Mouse (Mus musculus): Measurements from ENCODE around the gene Mark3.

DNA sequence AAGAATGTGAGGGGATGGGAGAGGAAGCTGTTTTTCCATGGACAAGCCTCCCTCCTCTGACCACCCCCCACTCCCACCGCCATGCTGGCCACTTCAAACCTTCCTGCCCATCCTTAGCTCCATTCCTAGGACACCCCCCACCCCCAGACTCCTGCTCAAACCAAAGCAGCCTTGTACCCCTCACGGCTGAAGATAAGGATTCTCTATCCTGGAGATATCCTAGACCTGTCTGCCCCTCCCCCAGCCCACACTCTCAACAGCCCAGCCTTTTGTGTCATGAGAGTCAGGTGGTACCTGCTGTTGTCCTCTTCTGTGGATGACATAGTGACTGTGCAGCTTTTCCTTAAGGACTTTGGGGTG, 113.7 kb downstream of the Mark3 start:
- TF ChIP-seq CTCF (IDR thresholded peaks at IDR 0.05; ENCODE audit: control insufficient read depth, insufficient read depth, low read length) (no peak), POLR2A (IDR thresholded peaks at IDR 0.05; ENCODE audit: borderline replicate concordance, control insufficient read depth, low read depth, low read length) (no peak)
